Mouse (Mus musculus) embryonic facial prominence, embryonic 14.5 days (tissue): ENCODE results near the gene Slc17a5. TPM values are rescaled to one million over a fixed set of nuclear protein-coding genes. Genes with fewer than 3 reads are reported as not detected.

Experiments
- ATAC-seq: fragments of 200-750 bp; cut with Nextera tagmentation; 2 replicates; pipeline ENCODE4 v1.8.0; 2017; ENCODE audit warnings: low read depth, moderate number of reproducible peaks, moderate TSS enrichment
- DNase-seq: peaks from one replicate; pipeline ENCODE4 v3.0.0-alpha.2; 2015; ENCODE audit warnings: low spot score
- H3K27ac ChIP-seq: fragments of 300-500 bp; sonication (generic); replicated peaks from 2 replicates; pipeline ENCODE4 v1.5.1; 2014; ENCODE audit warnings: low read depth, mild to moderate bottlenecking, low read length, moderate library complexity
- H3K27me3 ChIP-seq: fragments of 300-500 bp; sonication (generic); replicated peaks from 2 replicates; pipeline ENCODE4 v1.6.1; 2014; ENCODE audit warnings: low read length; ENCODE audit not compliant: control insufficient read depth, insufficient read depth
- H3K36me3 ChIP-seq: fragments of 300-500 bp; sonication (generic); 2 replicates; pipeline ENCODE4 v1.6.1; 2014; ENCODE audit warnings: low read length, mixed read lengths; ENCODE audit not compliant: control insufficient read depth, insufficient read depth
- H3K4me1 ChIP-seq: fragments of 300-500 bp; sonication (generic); 2 replicates; pipeline ENCODE4 v1.6.1; 2014; ENCODE audit warnings: antibody characterized with exemption, low read length; ENCODE audit not compliant: control insufficient read depth, insufficient read depth
- H3K4me2 ChIP-seq: fragments of 300-500 bp; sonication (generic); 2 replicates; pipeline ENCODE4 v1.6.1; 2014; ENCODE audit warnings: low read depth, mild to moderate bottlenecking, low read length, moderate library complexity, mixed read lengths
- H3K4me3 ChIP-seq: fragments of 300-500 bp; sonication (generic); 2 replicates; pipeline ENCODE4 v1.5.1; 2014; ENCODE audit warnings: low read depth, mild to moderate bottlenecking, low read length
- H3K9ac ChIP-seq: fragments of 300-500 bp; sonication (generic); 2 replicates; pipeline ENCODE4 v1.6.1; 2014; ENCODE audit warnings: low read depth, mild to moderate bottlenecking, low read length, moderate library complexity, mixed read lengths
- H3K9me3 ChIP-seq: fragments of 300-500 bp; sonication (generic); 2 replicates; pipeline ENCODE4 v1.6.1; 2016; ENCODE audit warnings: low read length; ENCODE audit not compliant: control insufficient read depth
- WGBS: fragments of 180-500 bp; shearing (Covaris S2); extraction: QIAGEN DNeasy Blood & Tissue Kit; methylation state at CpG from one replicate; pipeline ENCODE4 v1.1.7; 2014; 5-methylcytosine and 5-hydroxymethylcytosine counted together
- polyA plus RNA-seq: library from polyadenylated mRNA; unstranded; fragments of >200 nt; fragmentation: Nextera tagmentation; extraction: Ambion mirVana; gene quantifications from 2 replicates; pipeline ENCODE4 v1.2.1, GENCODE M21; 2014

Gene Slc17a5
- polyA plus RNA-seq = 13.1 and 15.4 TPM in 2 replicates

- peak; percentile 98 for ATAC-seq
- Histone ChIP-seq H3K36me3 (no peaks in the 10 kb centered on the region), H3K4me1 (peaks cover 9% of the 10 kb centered on the region), H3K4me2 (peak within 1 kb of the TSS; percentile 68), H3K4me3 (peak within 1 kb of the TSS; percentile 65), H3K27me3 (no peaks in the 10 kb centered on the region), H3K9me3 (no peaks in the 10 kb centered on the region), H3K9ac (peak within 1 kb of the TSS; percentile 72), H3K27ac (peak within 1 kb of the TSS; percentile 79)
- 2% methylated on average over 23 of the region's 27 CpGs for WGBS
- DNase-seq = peak; percentile 98
Measured at GRCm38 (mm10) chr9:78587914-78588313, at the start of gene Slc17a5. Gene Slc17a5 (minus strand): TSS chr9:78588041.

GRCm38 (mm10) chr9:78633976-78634375 is 46.1 kb upstream of the Slc17a5 start:
- H3K9me3 ChIP-seq = no peaks in the 10 kb centered on the region
- no peaks in the 10 kb centered on the region for H3K36me3 ChIP-seq
- H3K4me3 ChIP-seq = no peak overlapping the region
- WGBS = 92% methylated on average over 3 of the region's 3 CpGs
- ATAC-seq (no peak), DNase-seq (no peak)
- H3K27me3 ChIP-seq = no peaks in the 10 kb centered on the region
- H3K9ac ChIP-seq = no peak overlapping the region
- H3K4me2 ChIP-seq = no peak overlapping the region
- no peak overlapping the region for H3K27ac ChIP-seq
- no peaks in the 10 kb centered on the region for H3K4me1 ChIP-seq

DNA sequence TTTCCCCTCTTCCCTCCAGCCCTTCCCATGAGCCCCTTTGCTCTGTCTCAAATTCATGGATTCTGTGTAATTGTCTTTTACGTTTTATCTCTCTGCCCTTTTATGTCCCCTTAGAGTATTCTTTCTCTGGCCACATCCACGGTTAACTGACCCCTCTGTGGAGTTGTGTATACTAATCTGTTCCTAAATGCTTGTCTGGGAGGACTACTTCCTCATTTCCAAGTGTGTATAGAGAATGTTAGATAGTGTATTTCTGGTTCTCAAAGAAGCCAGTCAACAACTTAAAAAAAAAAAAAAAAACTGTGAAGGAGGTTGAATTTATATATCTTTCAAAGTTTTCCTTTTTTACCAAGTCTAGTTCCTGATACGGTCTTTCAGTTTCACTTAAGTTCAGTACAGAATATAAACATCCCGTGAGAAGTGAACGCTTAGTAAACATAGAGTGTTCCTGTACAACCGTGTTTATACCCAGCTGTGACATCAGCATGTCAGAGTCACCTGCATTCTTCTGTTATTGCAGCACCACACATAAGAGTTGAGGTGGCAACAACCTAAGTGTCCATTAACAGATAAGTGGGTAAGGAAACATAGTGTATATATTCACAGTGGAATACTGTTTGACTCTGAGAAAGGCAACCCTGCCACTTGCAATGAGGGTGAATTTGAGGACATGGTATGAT is 44.1 kb upstream of the Slc17a5 start:
- H3K36me3 ChIP-seq = no peaks in the 10 kb centered on the region
- no peaks in the 10 kb centered on the region for H3K9me3 ChIP-seq
- DNase-seq (no peak), ATAC-seq (no peak)
- no peaks in the 10 kb centered on the region for H3K4me1 ChIP-seq
- H3K27me3 ChIP-seq = no peaks in the 10 kb centered on the region
- 76% methylated on average over 6 of the region's 6 CpGs for WGBS
- no peak overlapping the region for H3K27ac ChIP-seq
- no peak overlapping the region for H3K9ac ChIP-seq
- H3K4me3 ChIP-seq = no peak overlapping the region
- no peak overlapping the region for H3K4me2 ChIP-seq

DNA sequence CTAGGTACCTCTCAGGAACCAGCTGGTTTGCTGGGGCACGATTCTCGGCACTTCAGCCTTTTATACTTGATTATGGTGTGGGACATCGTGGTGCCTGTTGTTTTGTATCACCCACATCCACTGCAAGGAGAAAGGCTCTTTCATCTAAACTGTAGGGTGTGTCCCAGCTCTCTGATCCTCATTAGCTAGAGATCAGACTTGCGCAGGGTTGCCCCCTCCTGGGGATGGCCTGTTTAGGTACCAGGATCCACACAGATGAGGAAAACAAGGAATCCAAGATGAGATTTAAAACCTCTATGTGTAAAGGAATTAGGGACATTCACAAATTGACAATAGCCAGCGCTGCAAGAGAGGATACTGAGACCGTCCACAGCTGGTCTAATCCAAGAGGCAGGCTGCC is 42.1 kb upstream of the Slc17a5 start:
- H3K4me3 ChIP-seq = no peak overlapping the region
- peak; percentile 24 for DNase-seq
- no peaks in the 10 kb centered on the region for H3K36me3 ChIP-seq
- no peak for ATAC-seq
- no peaks in the 10 kb centered on the region for H3K27me3 ChIP-seq
- no peaks in the 10 kb centered on the region for H3K4me1 ChIP-seq
- H3K27ac ChIP-seq = no peak overlapping the region
- H3K9ac ChIP-seq = no peak overlapping the region
- H3K9me3 ChIP-seq = no peaks in the 10 kb centered on the region
- whole genome bisulfite sequencing = 58% methylated on average over 6 of the region's 6 CpGs
- H3K4me2 ChIP-seq = peak overlapping the region; percentile 18; the same call in 1 of the 2 replicates

DNA sequence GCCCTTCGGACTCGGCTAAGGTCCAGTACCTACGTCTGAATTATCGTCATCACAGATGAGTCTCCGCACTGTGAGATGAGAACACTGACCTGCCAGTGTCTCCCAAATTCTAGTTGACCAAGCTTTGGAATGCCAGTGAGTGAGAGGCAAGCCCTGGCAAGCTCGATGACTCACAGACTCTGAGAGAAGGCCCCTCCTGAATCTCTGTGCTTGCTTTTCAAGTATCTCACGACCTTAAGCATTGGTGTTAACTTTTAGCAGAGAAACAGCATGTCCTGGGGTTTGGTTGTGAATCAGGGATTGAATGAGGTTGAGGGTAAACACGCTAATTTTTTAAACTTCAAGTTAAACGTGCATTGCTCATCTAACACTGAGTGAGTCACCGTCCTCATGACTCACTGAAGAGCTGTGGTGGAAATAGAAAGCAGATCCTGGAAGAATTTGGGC is 35.5 kb upstream of the Slc17a5 start:
- no peak overlapping the region for H3K27ac ChIP-seq
- 67% methylated on average over 10 of the region's 10 CpGs for WGBS
- H3K27me3 ChIP-seq = no peaks in the 10 kb centered on the region
- ATAC-seq (no peak), DNase-seq (peak; percentile 45)
- H3K9ac ChIP-seq = no peak overlapping the region
- no peaks in the 10 kb centered on the region for H3K36me3 ChIP-seq
- no peak overlapping the region for H3K4me2 ChIP-seq
- no peak overlapping the region for H3K4me3 ChIP-seq
- H3K4me1 ChIP-seq = no peaks in the 10 kb centered on the region
- H3K9me3 ChIP-seq = no peaks in the 10 kb centered on the region

DNA sequence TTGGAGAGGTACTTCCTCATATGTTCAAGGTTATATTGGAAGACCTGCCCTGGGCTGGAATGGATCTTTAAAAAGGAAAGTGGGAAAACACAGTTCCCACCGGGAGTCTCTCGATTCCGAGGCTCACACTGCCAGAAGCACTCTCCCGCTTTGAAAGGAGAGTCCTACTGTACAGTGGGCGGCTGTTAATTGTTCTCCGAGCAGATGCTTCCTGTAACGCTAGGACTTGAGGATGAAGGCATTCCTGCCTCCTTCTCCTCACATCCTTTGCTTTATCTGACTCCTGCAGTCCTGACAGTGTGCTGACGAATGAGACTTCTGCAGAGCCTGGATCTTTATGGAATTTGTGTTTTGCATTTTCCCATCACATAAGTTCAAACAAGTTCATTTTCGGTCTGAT is 31.4 kb upstream of the Slc17a5 start:
- Histone ChIP-seq H3K36me3 (no peaks in the 10 kb centered on the region), H3K9me3 (no peaks in the 10 kb centered on the region), H3K27ac (no peak overlapping the region), H3K4me1 (peaks cover 12% of the 10 kb centered on the region), H3K9ac (no peak overlapping the region), H3K27me3 (no peaks in the 10 kb centered on the region), H3K4me2 (no peak overlapping the region), H3K4me3 (no peak overlapping the region)
- DNase-seq (peak; percentile 23), ATAC-seq (no peak)
- whole genome bisulfite sequencing = 75% methylated on average over 9 of the region's 9 CpGs

GRCm38 (mm10) chr9:78615401-78616021 is 27.7 kb upstream of the Slc17a5 start, which contains the start of gene Cd109:
Gene Cd109 (plus strand): TSS chr9:78615546.
- ATAC-seq (peak; percentile 72), DNase-seq (peak; percentile 77)
- Histone ChIP-seq H3K4me3 (peak within 1 kb of the TSS; percentile 64), H3K9ac (peak within 1 kb of the TSS; percentile 79), H3K4me1 (peaks cover 12% of the 10 kb centered on the region), H3K27me3 (no peaks in the 10 kb centered on the region), H3K9me3 (no peaks in the 10 kb centered on the region), H3K4me2 (peak within 1 kb of the TSS; percentile 96), H3K27ac (peak within 1 kb of the TSS; percentile 39), H3K36me3 (no peaks in the 10 kb centered on the region)
- under 1% methylated on average over 41 of the region's 43 CpGs for WGBS

DNA sequence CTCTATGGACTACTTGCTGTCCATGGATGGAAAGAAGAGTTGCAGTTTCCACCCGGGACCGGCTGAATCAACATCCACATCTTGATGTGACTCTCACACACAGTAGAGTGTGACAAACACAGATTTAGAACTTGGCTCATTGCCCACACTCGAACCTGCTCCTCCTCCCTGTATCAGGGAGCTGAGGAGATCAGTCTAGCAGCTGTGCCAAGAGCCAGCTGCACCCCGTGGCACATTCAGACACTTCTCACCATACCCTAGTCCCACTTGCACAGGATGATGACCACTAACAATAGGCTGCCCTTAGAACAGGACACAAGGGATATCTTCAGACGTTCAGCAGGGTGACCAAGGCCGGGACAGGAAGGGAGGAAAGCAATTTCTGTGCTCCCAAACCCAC is 26.4 kb upstream of the Slc17a5 start:
- Histone ChIP-seq H3K27me3 (no peaks in the 10 kb centered on the region), H3K4me3 (no peak overlapping the region), H3K9me3 (no peaks in the 10 kb centered on the region), H3K4me2 (no peak overlapping the region), H3K27ac (no peak overlapping the region), H3K36me3 (no peaks in the 10 kb centered on the region), H3K9ac (no peak overlapping the region), H3K4me1 (peaks cover 12% of the 10 kb centered on the region)
- peak; percentile 77 for ATAC-seq
- peak; percentile 71 for DNase-seq
- 57% methylated on average over 6 of the region's 6 CpGs for WGBS
